Mouse (Mus musculus) liver, adult 2 months (tissue): ENCODE measurements around the gene Tmem45b. TPM values are rescaled to one million over a fixed set of nuclear protein-coding genes. Genes with fewer than 3 reads are reported as not detected.

ENCODE experiments used
- DNase-seq: peaks from one replicate; pipeline ENCODE4 v3.0.0-alpha.2; 2011; ENCODE audit warnings: low read depth, low spot score; ENCODE audit errors: extremely low read depth
- H3K27ac ChIP-seq: fragments of 200-500 bp; replicated peaks from 2 replicates; pipeline ENCODE4 v1.5.1; 2012; ENCODE audit warnings: low read depth, mild to moderate bottlenecking, control low read depth, inconsistent platforms, low read length; ENCODE audit not compliant: insufficient read depth
- H3K27me3 ChIP-seq: fragments of 200-500 bp; 2 replicates; pipeline ENCODE4 v1.6.1; 2012; ENCODE audit warnings: mild to moderate bottlenecking, moderate library complexity, low read length, inconsistent platforms; ENCODE audit not compliant: control insufficient read depth, insufficient read depth
- H3K36me3 ChIP-seq: fragments of 200-500 bp; 2 replicates; pipeline ENCODE4 v1.6.1; 2012; ENCODE audit warnings: low read length, inconsistent platforms; ENCODE audit not compliant: control insufficient read depth, insufficient read depth
- H3K4me1 ChIP-seq: fragments of 200-500 bp; 2 replicates; pipeline ENCODE4 v1.6.1; 2011; ENCODE audit warnings: low read length; ENCODE audit not compliant: control insufficient read depth, insufficient read depth
- H3K4me3 ChIP-seq: fragments of 200-500 bp; 2 replicates; pipeline ENCODE4 v1.5.1; 2011; ENCODE audit warnings: low read depth, mild to moderate bottlenecking, control low read depth, low read length, moderate library complexity; ENCODE audit not compliant: insufficient read depth
- H3K79me2 ChIP-seq: fragments of 200-500 bp; 2 replicates; pipeline ENCODE4 v1.6.1; 2012; ENCODE audit warnings: inconsistent platforms, mild to moderate bottlenecking, low read length, moderate library complexity; ENCODE audit not compliant: control insufficient read depth, insufficient read depth
- H3K9ac ChIP-seq: fragments of 200-500 bp; 2 replicates; pipeline ENCODE4 v1.6.1; 2012; ENCODE audit warnings: low read depth, mild to moderate bottlenecking, control low read depth, inconsistent platforms, low read length
- CTCF ChIP-seq: fragments of 200-500 bp; IDR thresholded peaks from 2 replicates; pipeline ENCODE4 v1.5.1; 2011; ENCODE audit warnings: low read depth, low read length, control low read depth
- POLR2A ChIP-seq: fragments of 200-500 bp; IDR thresholded peaks from 2 replicates; pipeline ENCODE4 v1.6.1; 2011; ENCODE audit warnings: low read length, control low read depth; ENCODE audit not compliant: insufficient read depth; ENCODE audit errors: extremely low read depth
- WGBS: fragments of 180-500 bp; shearing (Covaris S2); methylation state at CpG from one replicate; pipeline ENCODE4 v1.1.7; 2018; 5-methylcytosine and 5-hydroxymethylcytosine counted together
- polyA plus RNA-seq: library from polyadenylated mRNA; depleted of rRNA; stranded (reverse); fragments of >200 nt; gene quantifications from 2 replicates; pipeline ENCODE4 v1.2.3, GENCODE M21; 2012
- total RNA-seq: library from RNA; depleted of rRNA; stranded (reverse); fragments of >200 nt; gene quantifications from 2 replicates; pipeline ENCODE4 v1.2.3, GENCODE M21; 2014

Tmem45b gene
- total and polyA plus RNA-seq, 2 experiments = 0.37 to 0.55 TPM

DNA sequence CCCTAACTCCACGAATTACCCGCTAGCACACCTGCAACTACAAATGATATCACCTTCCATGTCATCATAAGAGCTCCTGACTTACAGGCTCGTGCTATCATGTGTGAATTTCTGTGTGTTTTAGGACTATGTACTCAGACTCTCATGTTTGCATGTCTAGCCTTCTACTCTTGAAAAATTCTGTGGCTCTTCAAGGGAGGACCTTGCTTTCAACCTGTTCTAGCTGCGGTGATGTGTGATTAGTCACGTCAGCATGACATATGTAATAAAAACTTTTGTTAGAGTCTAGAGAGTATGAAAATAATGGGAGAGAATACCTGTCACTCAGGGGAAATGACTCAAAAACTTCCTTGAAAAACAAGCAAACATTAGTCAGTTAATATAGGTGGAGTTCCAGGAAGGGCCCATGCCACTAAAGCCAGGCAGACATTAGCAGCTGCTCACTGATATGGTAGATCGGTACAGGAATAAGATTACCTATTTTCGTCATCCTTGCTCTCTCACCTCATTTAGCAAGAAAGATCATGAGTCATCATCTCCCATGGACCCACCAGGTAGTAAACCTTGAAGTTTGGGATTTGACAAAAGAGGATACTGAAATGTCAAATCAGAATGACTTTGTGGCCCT is 15.0 kb downstream of the Tmem45b start:
- Histone ChIP-seq H3K9ac (no peak overlapping the region), H3K4me3 (no peak overlapping the region), H3K27ac (no peak overlapping the region), H3K36me3 (no peaks in the 10 kb centered on the region), H3K79me2 (no peaks in the 10 kb centered on the region), H3K27me3 (no peaks in the 10 kb centered on the region), H3K4me1 (no peaks in the 10 kb centered on the region)
- no peak for TF ChIP-seq CTCF
- TF ChIP-seq POLR2A = no peak
- no peak for DNase-seq
- 87% methylated on average over 7 of the region's 7 CpGs for WGBS

DNA sequence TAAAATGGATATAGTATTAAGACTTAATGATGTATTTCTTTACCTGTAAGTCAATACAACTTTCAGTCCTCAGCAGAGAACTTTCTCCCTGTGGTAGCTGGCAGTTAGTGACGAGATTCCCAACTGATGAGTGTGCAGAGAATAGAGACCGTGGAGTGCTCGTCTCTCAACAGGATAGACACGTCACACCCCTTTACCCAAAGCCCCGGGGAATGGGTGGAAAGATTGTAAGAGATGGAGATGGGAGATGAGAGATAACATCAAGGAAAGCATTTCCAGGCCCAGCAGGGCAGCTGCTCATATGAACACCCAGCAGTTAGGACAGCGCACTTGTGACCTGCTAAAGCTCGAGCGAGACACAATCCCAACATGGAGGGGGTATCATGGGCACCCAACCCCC is 20.0 kb downstream of the Tmem45b start:
- TF ChIP-seq POLR2A (no peak), CTCF (no peak)
- Histone ChIP-seq H3K36me3 (no peaks in the 10 kb centered on the region), H3K27me3 (no peaks in the 10 kb centered on the region), H3K27ac (no peak overlapping the region), H3K4me3 (no peak overlapping the region), H3K9ac (no peak overlapping the region), H3K4me1 (no peaks in the 10 kb centered on the region), H3K79me2 (no peaks in the 10 kb centered on the region)
- DNase-seq = no peak
- 91% methylated on average over 8 of the region's 8 CpGs for WGBS

DNA sequence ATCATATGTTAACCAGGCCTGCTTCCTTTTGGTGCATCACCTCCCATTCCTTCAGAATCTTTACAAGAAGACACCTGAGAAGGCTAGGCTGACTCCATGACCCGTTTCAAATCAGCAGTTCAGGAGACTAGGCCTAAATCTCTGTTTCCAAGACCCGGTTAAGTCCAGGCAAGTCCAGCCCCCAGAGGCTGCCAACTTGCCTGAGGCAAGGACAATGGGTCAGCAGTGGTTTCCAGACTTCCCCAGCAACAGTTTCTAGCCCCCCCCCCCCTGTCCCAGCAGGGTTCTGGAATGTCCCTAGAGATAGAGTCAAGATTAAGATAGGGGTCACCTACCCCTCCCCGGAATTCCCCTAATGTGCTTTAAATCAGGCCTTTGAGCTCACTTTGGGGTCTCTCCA is 22.8 kb downstream of the Tmem45b start:
- no peaks in the 10 kb centered on the region for H3K79me2 ChIP-seq
- H3K4me3 ChIP-seq = no peak overlapping the region
- H3K27me3 ChIP-seq = no peaks in the 10 kb centered on the region
- TF ChIP-seq CTCF = no peak
- TF ChIP-seq POLR2A = no peak
- no peak overlapping the region for H3K27ac ChIP-seq
- DNase-seq = no peak
- 79% methylated on average over 3 of the region's 3 CpGs for WGBS
- no peak overlapping the region for H3K9ac ChIP-seq
- H3K4me1 ChIP-seq = no peaks in the 10 kb centered on the region
- H3K36me3 ChIP-seq = no peaks in the 10 kb centered on the region

DNA sequence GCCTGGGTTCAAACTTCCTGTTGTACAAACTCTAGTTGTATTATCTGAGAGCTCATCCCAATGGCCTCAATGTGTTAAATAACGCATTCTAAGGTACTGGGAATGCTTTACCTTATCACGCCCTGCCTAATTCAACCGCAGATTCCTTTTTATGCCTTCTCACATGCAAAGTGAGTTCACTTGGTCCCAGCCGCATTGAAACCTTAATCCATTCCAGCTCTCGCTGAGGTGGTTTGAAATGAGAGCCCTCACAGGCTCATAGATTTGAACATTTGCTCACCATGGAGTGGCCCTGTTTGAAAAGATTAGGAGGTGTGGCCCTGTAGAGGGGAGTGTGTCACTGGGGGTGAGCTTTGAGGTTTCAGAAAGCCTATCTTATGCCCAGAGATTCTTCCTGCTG is 23.9 kb downstream of the Tmem45b start:
- DNase-seq = no peak
- Histone ChIP-seq H3K4me1 (no peaks in the 10 kb centered on the region), H3K27ac (no peak overlapping the region), H3K36me3 (no peaks in the 10 kb centered on the region), H3K4me3 (no peak overlapping the region), H3K27me3 (no peaks in the 10 kb centered on the region), H3K79me2 (no peaks in the 10 kb centered on the region), H3K9ac (no peak overlapping the region)
- TF ChIP-seq CTCF = no peak
- no peak for TF ChIP-seq POLR2A
- 97% methylated on average over 5 of the region's 5 CpGs for whole genome bisulfite sequencing

DNA sequence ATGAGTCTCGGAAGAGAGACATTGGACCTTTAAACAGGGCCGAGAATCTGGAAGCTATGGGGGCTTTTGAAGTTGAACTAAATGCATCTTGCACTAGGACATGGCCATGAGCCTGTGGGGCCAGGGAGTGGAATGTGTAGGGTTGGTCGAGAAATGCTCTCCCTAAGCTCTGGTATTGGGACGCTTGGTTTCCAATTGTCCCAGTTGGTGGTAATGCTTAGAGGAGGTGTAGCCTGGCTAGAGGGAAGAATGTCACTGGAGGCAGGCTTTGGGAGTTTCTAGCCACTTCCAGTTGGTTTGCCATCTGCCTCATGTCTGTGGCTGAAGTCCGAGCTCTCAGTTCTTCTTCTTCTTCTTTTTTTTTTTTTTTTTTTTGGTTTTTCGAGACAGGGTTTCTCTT is 24.9 kb downstream of the Tmem45b start:
- WGBS = 83% methylated on average over 6 of the region's 6 CpGs
- no peak overlapping the region for H3K4me3 ChIP-seq

DNA sequence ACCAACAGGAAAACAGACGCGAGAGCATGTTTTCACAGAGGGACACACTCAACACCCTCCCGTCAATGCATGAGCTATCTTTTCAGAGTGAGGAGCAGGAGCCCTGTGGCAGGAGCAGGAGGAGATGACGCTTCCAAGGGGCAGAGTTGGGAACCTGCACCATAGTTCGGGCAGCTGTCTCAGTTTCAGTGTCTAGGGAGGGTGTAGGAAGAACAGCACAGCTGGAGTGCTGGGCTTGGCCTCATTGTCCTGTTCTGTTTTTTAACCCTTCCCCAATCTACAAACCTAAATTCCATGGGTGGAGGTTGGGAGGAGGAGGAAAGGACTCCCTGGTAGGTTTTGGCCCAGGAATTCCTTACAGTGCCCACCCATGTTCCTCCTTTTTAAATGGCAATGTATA is 25.4 kb downstream of the Tmem45b start:
- no peak for DNase-seq
- no peaks in the 10 kb centered on the region for H3K36me3 ChIP-seq
- H3K9ac ChIP-seq = no peak overlapping the region
- no peak overlapping the region for H3K4me3 ChIP-seq
- TF ChIP-seq CTCF = no peak
- TF ChIP-seq POLR2A = no peak
- 78% methylated on average over 5 of the region's 5 CpGs for WGBS
- no peaks in the 10 kb centered on the region for H3K79me2 ChIP-seq
- H3K27ac ChIP-seq = no peak overlapping the region
- no peaks in the 10 kb centered on the region for H3K4me1 ChIP-seq
- no peaks in the 10 kb centered on the region for H3K27me3 ChIP-seq

More for the DNA sequence above, 24.9 kb downstream of the Tmem45b start:
- no peak for DNase-seq
- H3K79me2 ChIP-seq = no peaks in the 10 kb centered on the region
- H3K27ac ChIP-seq = no peak overlapping the region
- no peak for TF ChIP-seq POLR2A
- no peak for TF ChIP-seq CTCF
- no peaks in the 10 kb centered on the region for H3K36me3 ChIP-seq
- H3K4me1 ChIP-seq = no peaks in the 10 kb centered on the region
- no peak overlapping the region for H3K9ac ChIP-seq
- no peaks in the 10 kb centered on the region for H3K27me3 ChIP-seq
